Mouse (Mus musculus): ENCODE measurements around the gene Klhl20. TPM values are rescaled to one million over a fixed set of nuclear protein-coding genes. Genes with fewer than 3 reads are reported as not detected.
A peak's percentile ranks its signal among the peaks of the same experiment; 100 is the strongest.
"Not testable (repeated sequence)": the region's sequence is repeated elsewhere in the genome, so short reads cannot be mapped to it uniquely, and the experiment has no call there.

Gene Klhl20
- 13.6 and 15.3 TPM in 2 replicates for polyA plus RNA-seq (2016; fragmentation: Nextera tagmentation; extraction: Ambion mirVana)

DNA sequence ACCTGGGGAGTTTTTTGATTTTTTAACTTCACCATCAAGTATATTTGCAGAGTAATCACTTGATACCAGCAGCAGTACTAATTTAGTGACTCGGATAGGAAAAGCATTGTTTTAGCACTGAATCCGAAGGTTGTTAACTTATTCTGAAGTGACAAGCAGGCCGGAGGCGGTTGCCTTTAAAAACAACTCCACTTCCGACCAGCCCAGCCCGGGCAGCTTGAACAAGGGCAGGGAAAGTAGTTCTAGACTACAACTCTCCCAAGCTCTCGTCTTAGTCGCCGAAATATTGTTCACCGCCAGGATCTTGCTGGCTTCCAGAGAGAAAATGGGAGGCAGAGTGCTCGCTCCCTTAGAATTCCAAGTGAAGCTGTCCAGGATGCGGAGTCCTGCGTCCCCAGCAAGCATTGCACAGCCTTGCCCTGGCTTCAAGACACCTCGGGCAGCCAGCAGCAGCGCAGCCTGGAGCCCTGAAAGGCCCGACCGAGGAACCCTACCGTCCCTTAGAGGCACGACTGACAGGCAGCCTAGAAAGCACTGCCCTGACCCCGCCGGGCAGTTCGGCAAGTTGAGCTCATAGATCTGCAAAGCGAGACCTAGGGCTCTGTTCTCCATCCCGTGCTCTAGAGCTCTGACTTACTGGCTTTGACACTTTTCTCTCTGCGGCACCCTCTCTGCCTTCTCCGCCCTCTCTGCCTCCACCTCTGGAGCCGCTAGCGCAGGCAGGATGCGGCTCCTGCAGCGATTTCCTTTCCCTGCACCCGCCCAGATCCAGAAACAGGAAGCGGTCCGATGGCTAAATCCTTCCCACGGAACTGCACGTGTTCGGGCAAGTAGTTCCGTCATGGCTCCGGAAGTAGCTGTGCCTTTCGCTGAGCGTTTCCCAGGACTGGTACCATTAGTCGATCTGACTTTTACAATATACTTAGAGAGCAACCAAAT, at the start of gene Klhl20:
TSS of gene Klhl20 (minus strand) at position 786 of the 939 bp plus-strand sequence.
- Histone ChIP-seq H3K27ac (peak within 1 kb of the TSS; percentile 89), H3K4me3 (peak within 1 kb of the TSS; percentile 95), H3K4me1 (peaks cover 13% of the 10 kb centered on the region), H3K9me3 (no peaks in the 10 kb centered on the region), H3K36me3 (peaks cover 10% of the 10 kb centered on the region), H3K27me3 (ENCODE audit: insufficient read depth, poor library complexity, severe bottlenecking) (no peaks in the 10 kb centered on the region)
- peak; percentile 96 for DNase-seq (ENCODE audit: low spot score)
- WGBS = 2% methylated on average over 41 of the region's 41 CpGs

DNA sequence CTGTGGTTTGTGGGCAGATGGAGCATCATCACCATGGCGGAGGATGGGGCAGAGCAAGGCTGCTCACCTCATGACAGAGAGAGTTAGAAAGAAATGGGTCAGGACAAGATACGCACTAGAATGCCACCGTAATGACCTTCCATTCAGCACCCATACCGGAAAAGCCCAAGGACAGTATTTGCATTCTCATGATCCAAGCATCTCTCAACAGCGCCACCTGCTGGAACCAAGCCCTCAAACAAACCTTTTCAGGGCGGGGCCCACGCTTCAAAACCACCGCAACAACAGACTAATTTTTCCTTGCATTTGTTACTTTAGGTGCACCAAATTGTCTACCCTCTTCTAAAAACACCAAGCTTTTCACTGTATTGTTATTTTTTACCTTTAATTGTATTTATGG, 49.4 kb upstream of the Klhl20 start:
- no peak overlapping the region for H3K4me3 ChIP-seq
- H3K27ac ChIP-seq = no peak overlapping the region
- H3K4me1 ChIP-seq = no peaks in the 10 kb centered on the region
- DNase-seq (ENCODE audit: low spot score) = no peak
- H3K36me3 ChIP-seq = no peaks in the 10 kb centered on the region
- no peaks in the 10 kb centered on the region for H3K9me3 ChIP-seq
- no peaks in the 10 kb centered on the region for H3K27me3 ChIP-seq (ENCODE audit: insufficient read depth, poor library complexity, severe bottlenecking)
- WGBS = 46% methylated on average over 8 of the region's 8 CpGs

DNA sequence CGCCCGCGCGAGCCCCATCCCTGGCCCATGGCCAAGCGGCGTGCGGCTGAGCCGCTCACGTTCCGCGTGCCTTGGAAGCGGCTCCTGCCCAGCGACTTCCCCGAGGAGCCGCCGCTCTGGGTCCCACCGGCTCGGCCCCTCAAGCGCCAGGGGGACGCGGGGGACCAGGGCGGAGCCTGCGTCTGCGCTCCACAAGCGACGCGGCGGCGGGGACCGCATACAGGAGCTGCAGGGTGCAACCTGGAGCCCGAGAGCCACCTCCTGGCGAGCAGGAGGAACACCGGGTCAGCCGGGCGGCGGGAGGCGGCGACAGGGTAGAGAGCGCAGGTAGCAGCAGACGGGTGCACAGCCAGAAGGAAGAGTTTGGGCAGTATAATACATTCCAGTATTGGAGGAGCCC, 39.3 kb upstream of the Klhl20 start:
- WGBS = 1% methylated on average over 40 of the region's 40 CpGs
- peaks cover 35% of the 10 kb centered on the region for H3K27me3 ChIP-seq (ENCODE audit: insufficient read depth, poor library complexity, severe bottlenecking)
- peak overlapping the region; percentile 62 for H3K4me3 ChIP-seq
- DNase-seq (ENCODE audit: low spot score) = peak; percentile 90
- no peaks in the 10 kb centered on the region for H3K4me1 ChIP-seq
- peak overlapping the region; percentile 69; the same call in 1 of the 2 replicates for H3K27ac ChIP-seq
- H3K9me3 ChIP-seq = no peaks in the 10 kb centered on the region
- H3K36me3 ChIP-seq = no peaks in the 10 kb centered on the region

DNA sequence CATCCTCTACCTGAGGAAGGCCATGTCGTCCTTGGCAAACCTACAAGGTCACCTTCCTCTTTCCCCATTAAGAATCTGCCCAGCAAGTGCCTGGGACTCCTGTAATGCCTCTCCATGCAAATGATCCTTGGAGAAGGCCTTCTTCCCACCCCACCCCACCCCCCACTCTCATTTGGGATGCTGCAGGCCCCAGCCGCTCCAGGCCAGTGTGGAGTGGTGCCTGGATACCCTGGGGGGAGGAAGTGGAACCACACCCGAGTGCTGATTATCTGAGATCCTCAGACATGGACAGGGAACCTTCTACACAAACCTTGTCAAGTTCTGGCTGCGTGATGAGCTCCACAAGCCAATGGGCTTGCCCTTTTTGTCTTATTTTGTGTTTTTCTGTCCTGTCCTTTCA, 29.0 kb upstream of the Klhl20 start:
- Histone ChIP-seq H3K36me3 (no peaks in the 10 kb centered on the region), H3K4me3 (no peak overlapping the region), H3K9me3 (no peaks in the 10 kb centered on the region), H3K4me1 (peaks cover 2% of the 10 kb centered on the region; the same call in 1 of the 2 replicates), H3K27ac (no peak overlapping the region), H3K27me3 (ENCODE audit: insufficient read depth, poor library complexity, severe bottlenecking) (no peaks in the 10 kb centered on the region)
- WGBS = 45% methylated on average over 4 of the region's 4 CpGs
- no peak for DNase-seq (ENCODE audit: low spot score)

DNA sequence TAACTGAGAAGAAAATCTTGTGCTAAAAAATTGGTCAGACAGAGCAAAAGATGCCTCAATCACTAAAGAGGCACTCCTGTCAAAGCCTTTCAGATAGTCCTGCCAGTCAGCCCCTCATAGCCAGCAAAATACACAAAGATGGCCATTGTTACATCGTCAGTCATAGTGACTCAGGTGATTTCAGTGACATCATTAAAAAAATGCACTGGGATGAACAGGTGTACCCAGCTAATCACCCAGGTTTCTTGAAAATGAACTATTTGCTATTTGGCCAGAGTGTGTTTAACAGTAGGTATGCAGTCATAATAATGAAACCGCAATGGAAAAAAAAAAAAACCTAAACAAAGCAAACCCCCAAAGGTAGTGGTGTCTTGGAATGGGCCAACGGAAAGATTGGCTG, 27.9 kb upstream of the Klhl20 start, which contains the start of gene Tex50:
TSS of gene Tex50 (minus strand) at position 101 of the 400 bp plus-strand sequence.
- no peak for DNase-seq (ENCODE audit: low spot score)
- no peak within 1 kb of the TSS for H3K27ac ChIP-seq

DNA sequence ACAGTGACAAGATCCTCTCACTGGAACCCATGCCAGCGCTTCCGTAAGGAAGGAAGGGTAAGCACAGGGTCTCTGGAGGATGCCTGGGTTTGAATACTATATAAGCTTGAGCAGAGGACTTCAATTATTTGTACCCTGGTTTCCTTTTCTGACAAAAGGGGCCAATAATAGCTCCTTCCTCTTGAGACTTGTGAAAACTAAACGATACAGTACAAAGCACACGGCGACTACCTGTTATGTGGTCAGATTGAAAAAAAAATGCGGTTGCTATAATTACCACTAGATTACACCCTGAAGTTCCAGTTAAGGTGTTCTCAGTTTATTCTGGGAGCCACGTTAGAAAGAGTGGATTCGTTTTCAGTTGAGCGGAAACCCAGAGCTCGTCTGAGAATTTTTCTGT, 25.2 kb upstream of the Klhl20 start:
- Histone ChIP-seq H3K27me3 (ENCODE audit: insufficient read depth, poor library complexity, severe bottlenecking) (no peaks in the 10 kb centered on the region), H3K4me1 (peaks cover 2% of the 10 kb centered on the region; the same call in 1 of the 2 replicates), H3K27ac (no peak overlapping the region), H3K9me3 (no peaks in the 10 kb centered on the region), H3K36me3 (no peaks in the 10 kb centered on the region), H3K4me3 (no peak overlapping the region)
- DNase-seq (ENCODE audit: low spot score) = no peak
- 88% methylated on average over 10 of the region's 10 CpGs for WGBS

More for the DNA sequence above, 27.9 kb upstream of the Klhl20 start, which contains the start of gene Tex50:
- Histone ChIP-seq H3K36me3 (no peaks in the 10 kb centered on the region), H3K4me3 (no peak within 1 kb of the TSS), H3K9me3 (no peaks in the 10 kb centered on the region), H3K27me3 (ENCODE audit: insufficient read depth, poor library complexity, severe bottlenecking) (no peaks in the 10 kb centered on the region), H3K4me1 (peaks cover 2% of the 10 kb centered on the region; the same call in 1 of the 2 replicates)
- 79% methylated on average over 3 of the region's 3 CpGs for WGBS

DNA sequence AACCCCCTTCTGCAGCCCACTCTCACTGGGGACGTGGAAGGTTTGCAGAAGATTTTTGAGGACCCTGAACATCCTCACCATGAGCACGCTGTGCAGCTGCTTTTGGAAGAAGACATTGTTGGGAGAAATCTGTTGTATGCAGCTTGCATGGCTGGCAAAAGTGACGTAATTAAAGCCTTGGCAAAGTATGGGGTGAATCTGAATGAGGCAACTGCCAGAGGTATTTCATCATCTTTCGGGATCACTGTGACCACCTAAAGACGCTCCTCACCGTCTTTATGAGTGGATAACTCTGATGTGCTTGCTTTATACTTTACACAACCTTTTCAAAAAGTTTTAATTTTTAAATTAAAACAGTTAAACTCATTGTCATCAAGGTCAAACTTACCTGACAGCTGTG, 19.8 kb upstream of the Klhl20 start:
- Histone ChIP-seq H3K27me3 (ENCODE audit: insufficient read depth, poor library complexity, severe bottlenecking) (no peaks in the 10 kb centered on the region), H3K9me3 (no peaks in the 10 kb centered on the region), H3K36me3 (no peaks in the 10 kb centered on the region), H3K4me1 (no peaks in the 10 kb centered on the region), H3K27ac (no peak overlapping the region), H3K4me3 (no peak overlapping the region)
- 72% methylated on average over 6 of the region's 6 CpGs for WGBS
- no peak for DNase-seq (ENCODE audit: low spot score)

DNA sequence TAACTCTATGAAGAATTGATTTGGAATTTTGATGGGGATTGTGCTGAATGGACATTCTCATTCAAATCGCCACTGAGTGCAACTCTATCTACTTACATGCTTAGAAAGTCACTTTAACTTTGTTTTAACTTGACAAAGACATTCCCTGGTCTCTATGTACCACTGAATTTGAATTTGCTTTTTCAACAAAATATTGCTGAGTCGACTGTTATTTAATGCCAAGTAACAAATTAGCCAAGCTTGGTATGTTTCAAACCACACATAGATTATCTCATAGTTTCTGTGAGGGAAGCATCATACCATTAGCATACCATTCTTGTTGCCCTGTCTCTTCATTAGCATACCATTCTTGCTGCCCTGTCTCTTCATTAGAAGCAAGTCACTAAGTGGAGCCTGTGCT, 16.6 kb upstream of the Klhl20 start:
- H3K27ac ChIP-seq = no peak overlapping the region
- H3K36me3 ChIP-seq = no peaks in the 10 kb centered on the region
- 68% methylated on average over 2 of the region's 2 CpGs for WGBS
- peaks cover under 1% of the 10 kb centered on the region; the same call in 1 of the 2 replicates for H3K4me1 ChIP-seq
- H3K27me3 ChIP-seq (ENCODE audit: insufficient read depth, poor library complexity, severe bottlenecking) = no peaks in the 10 kb centered on the region
- H3K4me3 ChIP-seq = no peak overlapping the region
- H3K9me3 ChIP-seq = no peaks in the 10 kb centered on the region
- no peak for DNase-seq (ENCODE audit: low spot score)

DNA sequence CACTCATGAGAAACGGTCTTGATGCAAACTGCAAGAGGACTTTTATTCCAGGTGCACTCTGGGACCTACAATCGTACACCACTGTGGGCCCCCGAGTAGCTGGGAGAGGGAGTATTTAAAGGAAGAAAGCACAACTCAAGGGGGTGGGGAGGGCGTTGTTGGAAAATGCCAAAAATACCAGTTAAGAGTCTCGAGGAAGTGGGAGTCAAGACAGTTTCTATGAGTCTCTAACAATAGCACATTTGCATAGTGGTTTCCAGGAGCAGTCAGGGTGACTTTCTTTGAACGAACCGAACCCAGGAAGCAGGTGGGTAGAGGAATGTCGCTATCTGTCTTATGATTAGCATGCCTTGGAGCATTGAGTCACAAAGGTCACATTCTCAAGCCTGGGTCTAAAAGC, 14.3 kb upstream of the Klhl20 start:
- H3K27ac ChIP-seq; DNase-seq (ENCODE audit: low spot score); H3K27me3 ChIP-seq (ENCODE audit: insufficient read depth, poor library complexity, severe bottlenecking); H3K9me3 ChIP-seq; H3K36me3 ChIP-seq; H3K4me1 ChIP-seq; H3K4me3 ChIP-seq: not testable (repeated sequence)
- WGBS = 75% methylated on average over 8 of the region's 8 CpGs

DNA sequence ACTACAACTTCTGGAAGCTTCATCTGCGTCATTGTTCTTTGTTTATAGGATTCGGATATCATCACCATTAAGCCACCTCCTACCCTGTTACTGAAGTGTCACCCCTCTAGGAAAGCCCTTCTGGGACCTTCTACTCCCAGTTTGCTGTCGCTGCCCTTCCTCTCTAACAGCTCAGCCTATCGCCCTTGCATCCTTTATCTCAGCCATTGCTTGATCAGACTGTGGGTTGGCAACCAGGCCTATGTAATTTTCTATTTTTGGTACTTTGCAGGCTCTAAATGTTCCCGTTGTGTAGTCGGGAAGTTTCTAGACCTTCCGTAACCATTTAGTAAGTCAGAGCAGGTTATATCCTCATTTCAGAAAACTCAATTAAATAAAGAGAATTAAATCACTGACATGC, 11.9 kb upstream of the Klhl20 start:
- H3K27ac ChIP-seq = no peak overlapping the region
- no peaks in the 10 kb centered on the region for H3K27me3 ChIP-seq (ENCODE audit: insufficient read depth, poor library complexity, severe bottlenecking)
- H3K4me1 ChIP-seq = peaks cover 6% of the 10 kb centered on the region; the same call in 1 of the 2 replicates
- DNase-seq (ENCODE audit: low spot score) = no peak
- H3K4me3 ChIP-seq = no peak overlapping the region
- H3K36me3 ChIP-seq = no peaks in the 10 kb centered on the region
- no peaks in the 10 kb centered on the region for H3K9me3 ChIP-seq
- WGBS = 75% methylated on average over 7 of the region's 7 CpGs

DNA sequence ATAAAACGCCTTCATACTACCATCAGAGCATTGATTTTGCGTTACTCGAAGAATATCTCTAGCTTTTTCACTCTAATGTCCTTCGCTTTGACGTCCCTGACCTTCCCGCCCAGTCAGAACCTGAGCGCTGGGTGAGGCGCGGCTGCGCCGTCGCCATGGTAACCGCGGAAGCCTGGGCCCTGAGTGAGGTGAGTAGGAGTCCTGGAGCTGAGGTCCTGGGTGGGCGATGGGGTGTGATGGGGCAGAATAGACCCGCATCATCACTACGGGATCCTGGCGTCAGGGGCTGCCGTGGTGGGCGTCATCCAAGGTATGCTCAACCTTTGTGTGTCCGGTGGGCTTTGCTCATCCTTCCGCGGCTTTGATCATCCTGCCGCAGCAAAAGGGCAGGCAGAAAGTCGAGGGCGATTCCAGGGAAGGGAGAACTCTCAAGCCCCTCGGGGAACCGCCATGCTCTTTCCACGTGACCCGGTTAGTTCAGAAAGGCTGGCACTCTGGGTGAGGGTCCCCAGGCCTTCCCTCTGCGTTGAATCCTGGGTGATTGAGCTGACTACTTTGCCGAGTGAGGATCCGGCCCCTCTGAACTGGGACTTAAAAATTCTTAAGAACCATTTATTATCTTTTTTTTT, 11.3 kb upstream of the Klhl20 start, which contains the start of gene Ankrd45:
TSS of gene Ankrd45 (plus strand) at position 161 of the 629 bp plus-strand sequence.
- Histone ChIP-seq H3K9me3 (no peaks in the 10 kb centered on the region), H3K4me1 (peaks cover 6% of the 10 kb centered on the region; the same call in 1 of the 2 replicates), H3K36me3 (no peaks in the 10 kb centered on the region), H3K27me3 (ENCODE audit: insufficient read depth, poor library complexity, severe bottlenecking) (no peaks in the 10 kb centered on the region), H3K4me3 (peak within 1 kb of the TSS; percentile 63), H3K27ac (peak within 1 kb of the TSS; percentile 69; the same call in 1 of the 2 replicates)
- 6% methylated on average over 33 of the region's 33 CpGs for WGBS
- peak; percentile 79 for DNase-seq (ENCODE audit: low spot score)

DNA sequence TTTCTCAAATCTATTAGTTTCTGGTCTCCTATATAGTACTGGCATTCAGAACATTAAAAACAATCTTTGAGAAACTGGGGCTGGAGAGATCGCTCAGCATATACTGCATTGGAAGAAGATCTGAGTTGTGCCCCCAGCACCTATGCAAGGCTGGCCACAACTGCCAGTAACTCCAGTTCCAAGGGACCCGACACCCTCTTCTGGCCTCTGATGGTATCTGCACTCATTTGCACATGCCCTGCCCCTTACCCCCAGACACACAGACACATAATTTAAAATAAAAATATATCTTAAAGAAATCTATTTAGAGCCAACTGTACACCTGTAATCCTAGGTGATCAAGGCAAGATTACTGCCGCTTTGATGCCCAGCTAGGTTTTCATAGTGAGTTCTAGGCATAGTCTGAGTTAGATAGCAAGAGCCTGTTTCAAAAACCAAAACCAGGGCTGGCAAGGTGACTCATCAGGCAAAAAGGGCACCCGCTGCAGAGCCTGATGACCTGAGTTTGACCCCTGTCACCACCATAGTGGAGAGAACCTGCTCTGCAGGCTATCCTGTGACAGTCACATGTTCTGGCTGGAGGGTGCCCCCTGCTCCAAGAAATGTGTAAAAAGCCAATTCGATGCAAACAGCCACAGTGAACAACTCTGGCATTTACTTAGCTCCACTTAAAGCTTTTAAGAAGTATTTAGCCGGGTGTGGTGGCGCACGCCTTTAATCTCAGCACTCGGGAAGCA, 8.9 kb upstream of the Klhl20 start:
- no peak for DNase-seq (ENCODE audit: low spot score)
- WGBS = 70% methylated on average over 9 of the region's 9 CpGs
- H3K4me1 ChIP-seq = peaks cover 6% of the 10 kb centered on the region; the same call in 1 of the 2 replicates
- no peak overlapping the region for H3K4me3 ChIP-seq
- H3K36me3 ChIP-seq = no peaks in the 10 kb centered on the region
- no peaks in the 10 kb centered on the region for H3K27me3 ChIP-seq (ENCODE audit: insufficient read depth, poor library complexity, severe bottlenecking)
- H3K27ac ChIP-seq = no peak overlapping the region
- no peaks in the 10 kb centered on the region for H3K9me3 ChIP-seq
